Mouse (Mus musculus): ENCODE measurements around the gene Elfn1.

GRCm38 (mm10) chr5:139965596-139965995 is 57.9 kb downstream of the Elfn1 start:
- TF ChIP-seq CTCF (IDR thresholded peaks at IDR 0.05; ENCODE audit: insufficient read depth, low read depth, low read length) (no peak), POLR2A (IDR thresholded peaks at IDR 0.05; ENCODE audit: insufficient read depth, low read depth, low read length) (no peak)

All from olfactory bulb, adult 2 months (tissue).